Mouse (Mus musculus) hindbrain, postnatal 0 days (tissue): ENCODE measurements around the gene Clip2. TPM values are rescaled to one million over a fixed set of nuclear protein-coding genes. Genes with fewer than 3 reads are reported as not detected.

Source experiments
- ATAC-seq: fragments of 200-750 bp; cut with Nextera tagmentation; 2 replicates; pipeline ENCODE4 v1.8.0; 2017; ENCODE audit warnings: mild to moderate bottlenecking, moderate TSS enrichment, moderate library complexity
- DNase-seq: peaks from one replicate; pipeline ENCODE4 v3.0.0-alpha.2; 2015; ENCODE audit warnings: low spot score
- H3K27ac ChIP-seq: fragments of 300-500 bp; sonication (generic); 2 replicates; pipeline ENCODE4 v1.5.1; 2014; ENCODE audit warnings: mild to moderate bottlenecking
- H3K27me3 ChIP-seq: fragments of 300-500 bp; sonication (generic); 2 replicates; pipeline ENCODE4 v1.6.1; 2014; ENCODE audit warnings: low read length, mixed read lengths; ENCODE audit not compliant: insufficient read depth
- H3K36me3 ChIP-seq: fragments of 300-500 bp; sonication (generic); 2 replicates; pipeline ENCODE4 v1.6.1; 2014; ENCODE audit warnings: low read length, mixed read lengths; ENCODE audit not compliant: insufficient read depth
- H3K4me1 ChIP-seq: fragments of 300-500 bp; sonication (generic); 2 replicates; pipeline ENCODE4 v1.6.1; 2014; ENCODE audit warnings: antibody characterized with exemption, low read length, mixed read lengths; ENCODE audit not compliant: insufficient read depth
- H3K4me2 ChIP-seq: fragments of 300-500 bp; sonication (generic); 2 replicates; pipeline ENCODE4 v1.6.1; 2014; ENCODE audit warnings: low read depth, mild to moderate bottlenecking, low read length, moderate library complexity, mixed read lengths
- H3K4me3 ChIP-seq: fragments of 300-500 bp; sonication (generic); 2 replicates; pipeline ENCODE4 v1.5.1; 2014; ENCODE audit warnings: low read length
- H3K9ac ChIP-seq: fragments of 300-500 bp; sonication (generic); replicated peaks from 2 replicates; pipeline ENCODE4 v1.6.1; 2014; ENCODE audit warnings: mild to moderate bottlenecking, low read length, moderate library complexity, mixed read lengths
- H3K9me3 ChIP-seq: fragments of 300-500 bp; sonication (generic); 2 replicates; pipeline ENCODE4 v1.6.1; 2016; ENCODE audit warnings: low read length, mixed read lengths
- CTCF ChIP-seq: IDR thresholded peaks from 2 replicates; pipeline ENCODE4 v1.5.1; 2016; ENCODE audit warnings: antibody characterized with exemption, control low read depth, low read depth
- WGBS: fragments of 180-500 bp; shearing (Covaris S2); extraction: QIAGEN DNeasy Blood & Tissue Kit; methylation state at CpG from one replicate; pipeline ENCODE4 v1.1.7; 2014; 5-methylcytosine and 5-hydroxymethylcytosine counted together
- polyA plus RNA-seq: library from polyadenylated mRNA; unstranded; fragments of >200 nt; fragmentation: Nextera tagmentation; extraction: Ambion mirVana; gene quantifications from 2 replicates; pipeline ENCODE4 v1.2.1, GENCODE M21; 2015
- total RNA-seq: library from RNA; depleted of rRNA; stranded (reverse); fragments of >200 nt; gene quantifications from 2 replicates; pipeline ENCODE4 v1.2.3, GENCODE M21; 2014

Gene Clip2
- total and polyA plus RNA-seq, 2 experiments from 2014 or later, result 10.7 to 133 TPM

DNA sequence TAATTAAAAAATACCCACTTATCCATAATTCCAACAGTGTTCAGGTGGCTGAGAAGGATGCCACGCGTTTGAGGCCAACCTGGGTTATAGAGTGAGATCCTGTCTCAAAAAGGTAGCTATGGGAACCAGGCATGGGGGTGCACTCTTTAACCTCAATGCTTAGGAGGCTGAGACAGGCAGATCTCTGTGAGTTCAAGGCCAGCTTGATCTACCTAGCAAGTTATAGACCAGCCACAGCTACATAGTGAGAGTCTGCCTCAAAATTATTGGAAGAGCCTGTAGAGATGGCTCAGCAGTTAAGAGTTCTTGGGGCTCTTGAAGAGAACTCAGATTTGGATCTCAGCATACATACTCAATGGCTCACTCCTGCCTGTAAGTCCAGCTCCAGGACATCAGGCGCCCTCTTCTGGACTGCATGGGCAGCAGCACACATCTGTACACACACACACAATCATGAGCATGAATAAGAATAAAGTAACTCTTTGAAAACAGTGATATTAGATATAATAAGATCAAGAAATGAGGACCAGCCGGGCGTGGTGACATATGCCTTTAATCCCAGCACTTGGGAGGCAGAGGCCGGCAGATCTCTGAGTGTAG lies 77.1 kb downstream of the Clip2 start:
- TF ChIP-seq CTCF, result no peak
- no peak overlapping the region for H3K9ac ChIP-seq
- H3K9me3 ChIP-seq, result no peaks in the 10 kb centered on the region
- no peak overlapping the region for H3K4me3 ChIP-seq
- ATAC-seq (no peak), DNase-seq (no peak)
- no peaks in the 10 kb centered on the region for H3K36me3 ChIP-seq
- 91% methylated on average over 6 of the region's 6 CpGs for WGBS
- H3K27ac ChIP-seq, result no peak overlapping the region
- H3K27me3 ChIP-seq, result no peaks in the 10 kb centered on the region
- no peaks in the 10 kb centered on the region for H3K4me1 ChIP-seq
- H3K4me2 ChIP-seq, result no peak overlapping the region

DNA sequence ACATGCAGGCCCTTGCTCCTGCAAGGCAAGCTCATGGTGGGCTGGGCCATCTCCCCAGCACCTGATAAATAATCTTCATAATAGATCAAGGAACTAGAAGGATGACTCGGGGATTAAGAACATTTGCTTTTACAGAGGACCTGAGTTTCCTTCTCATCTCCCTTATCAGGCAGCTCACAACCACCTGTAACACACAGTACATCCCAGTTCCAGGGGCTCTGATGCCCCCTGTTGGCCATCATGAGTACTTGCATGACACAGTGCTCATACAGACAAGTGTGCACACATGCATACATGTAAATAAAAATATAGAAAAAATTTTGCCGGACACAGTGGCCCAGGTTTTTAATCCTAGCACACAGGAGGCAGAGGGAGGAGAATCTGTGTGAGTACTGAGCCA lies 78.3 kb downstream of the Clip2 start:
- WGBS, result 84% methylated on average over 2 of the region's 2 CpGs
- no peaks in the 10 kb centered on the region for H3K4me1 ChIP-seq
- H3K4me2 ChIP-seq, result no peak overlapping the region
- H3K36me3 ChIP-seq, result no peaks in the 10 kb centered on the region
- no peak overlapping the region for H3K27ac ChIP-seq
- H3K9ac ChIP-seq, result no peak overlapping the region
- DNase-seq, result peak; percentile 43
- H3K4me3 ChIP-seq, result no peak overlapping the region
- TF ChIP-seq CTCF, result peak; percentile 61
- H3K9me3 ChIP-seq, result no peaks in the 10 kb centered on the region
- no peaks in the 10 kb centered on the region for H3K27me3 ChIP-seq
- ATAC-seq, result no peak

DNA sequence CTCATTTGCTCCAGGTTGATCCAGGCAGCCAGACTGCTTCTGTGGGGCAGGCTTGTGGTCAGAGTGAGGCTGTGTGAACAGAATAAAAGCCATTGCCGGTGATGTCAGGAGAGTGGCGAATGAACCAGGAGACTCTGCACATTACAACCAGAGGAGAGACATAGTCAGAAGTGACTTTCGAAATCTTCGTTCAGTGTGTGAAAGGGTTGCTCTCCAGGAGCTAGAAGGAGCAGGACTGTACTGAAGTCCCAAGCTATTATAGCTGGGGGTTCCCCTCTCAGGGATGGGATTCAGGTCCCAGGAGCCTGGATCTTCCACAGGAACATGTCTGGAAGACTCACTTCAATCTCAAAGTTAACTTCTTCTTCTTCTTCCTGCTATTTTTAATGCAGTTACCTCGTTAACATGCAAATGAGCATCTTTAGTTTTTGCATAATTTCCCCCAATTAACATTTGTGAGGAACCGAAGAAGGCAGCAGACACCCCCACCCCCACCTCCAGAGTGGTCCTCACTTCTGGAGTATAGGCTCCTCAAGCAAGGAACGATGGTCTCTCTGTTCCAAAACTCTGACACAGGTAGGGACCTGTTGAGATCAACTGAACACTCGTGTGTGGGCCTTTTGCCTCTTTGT lies 81.6 kb downstream of the Clip2 start:
- TF ChIP-seq CTCF, result no peak
- WGBS, result 73% methylated on average over 8 of the region's 8 CpGs
- no peak overlapping the region for H3K4me3 ChIP-seq
- H3K27me3 ChIP-seq, result no peaks in the 10 kb centered on the region
- H3K9ac ChIP-seq, result no peak overlapping the region
- DNase-seq, result no peak
- H3K4me2 ChIP-seq, result no peak overlapping the region
- peaks cover 3% of the 10 kb centered on the region; the same call in 1 of the 2 replicates for H3K4me1 ChIP-seq
- H3K36me3 ChIP-seq, result no peaks in the 10 kb centered on the region
- H3K27ac ChIP-seq, result no peak overlapping the region
- H3K9me3 ChIP-seq, result no peaks in the 10 kb centered on the region
- no peak for ATAC-seq

DNA sequence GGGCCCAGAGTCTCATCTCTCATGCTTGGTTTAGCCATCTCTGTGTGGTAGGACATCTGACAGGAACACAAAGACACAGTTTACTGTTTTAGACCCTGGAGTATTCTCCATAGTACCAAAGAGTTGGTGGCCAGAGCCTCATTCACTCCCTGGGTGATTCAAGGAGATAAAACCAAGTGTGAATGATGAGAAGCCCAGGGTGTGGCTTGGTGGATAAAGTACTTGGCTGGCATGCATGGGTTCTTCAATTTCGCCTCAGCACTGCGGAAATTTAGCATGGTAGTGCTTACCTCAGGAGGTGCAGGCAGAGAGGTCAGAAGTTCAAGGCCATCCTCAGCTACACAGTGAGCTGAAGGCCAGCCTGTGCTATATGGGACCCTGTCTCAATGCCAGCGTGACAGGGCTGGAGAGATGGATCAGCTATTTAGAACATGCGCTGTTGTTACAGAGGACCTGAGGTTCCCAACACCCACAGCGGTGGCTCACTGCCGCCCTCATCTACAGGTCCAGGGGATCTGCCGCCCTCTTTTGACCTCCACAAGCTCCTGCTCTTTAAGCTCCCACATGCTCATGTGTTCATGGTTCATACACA lies 82.6 kb downstream of the Clip2 start:
- DNase-seq (no peak), ATAC-seq (no peak)
- Histone ChIP-seq H3K27me3 (no peaks in the 10 kb centered on the region), H3K4me2 (no peak overlapping the region), H3K36me3 (no peaks in the 10 kb centered on the region), H3K4me1 (peaks cover 3% of the 10 kb centered on the region; the same call in 1 of the 2 replicates), H3K4me3 (no peak overlapping the region), H3K9me3 (no peaks in the 10 kb centered on the region), H3K9ac (no peak overlapping the region), H3K27ac (no peak overlapping the region)
- 85% methylated on average over 7 of the region's 7 CpGs for WGBS
- no peak for TF ChIP-seq CTCF

DNA sequence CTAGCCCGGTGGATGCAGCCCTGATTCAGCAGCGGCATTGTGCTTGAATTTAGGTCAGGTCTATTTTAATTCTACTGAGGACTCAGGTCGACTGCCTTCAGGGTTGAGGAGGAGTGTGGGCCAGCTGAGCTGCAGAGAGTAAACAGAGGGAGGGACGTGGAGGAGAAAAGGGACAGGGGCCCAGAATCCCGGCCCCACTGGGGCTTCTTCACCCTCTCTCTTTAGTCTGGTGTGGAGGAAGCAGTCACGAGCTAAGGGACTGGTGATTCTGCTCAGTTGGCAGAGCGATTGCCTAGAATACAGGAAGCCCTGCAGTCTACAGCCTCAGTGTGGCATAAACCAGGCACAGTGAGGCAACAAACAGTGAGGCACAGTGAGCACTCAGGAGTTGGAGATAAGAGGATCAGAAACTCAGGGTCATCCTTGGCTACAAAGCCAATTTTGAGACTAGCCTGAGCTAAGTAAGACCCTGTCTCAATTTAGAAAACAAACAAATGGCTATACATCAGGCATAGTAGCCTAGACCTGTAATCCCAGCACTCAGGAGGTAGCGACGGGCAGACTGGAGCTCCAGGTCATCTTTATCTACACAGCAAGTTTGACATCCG lies 84.0 kb downstream of the Clip2 start:
- H3K9me3 ChIP-seq, result no peaks in the 10 kb centered on the region
- no peak overlapping the region for H3K4me2 ChIP-seq
- no peak overlapping the region for H3K4me3 ChIP-seq
- WGBS, result 63% methylated on average over 10 of the region's 10 CpGs
- peak overlapping the region; percentile 37; the same call in 1 of the 2 replicates for H3K27ac ChIP-seq
- peaks cover 3% of the 10 kb centered on the region; the same call in 1 of the 2 replicates for H3K4me1 ChIP-seq
- TF ChIP-seq CTCF, result no peak
- DNase-seq (no peak), ATAC-seq (no peak)
- no peaks in the 10 kb centered on the region for H3K27me3 ChIP-seq
- no peaks in the 10 kb centered on the region for H3K36me3 ChIP-seq
- no peak overlapping the region for H3K9ac ChIP-seq

DNA sequence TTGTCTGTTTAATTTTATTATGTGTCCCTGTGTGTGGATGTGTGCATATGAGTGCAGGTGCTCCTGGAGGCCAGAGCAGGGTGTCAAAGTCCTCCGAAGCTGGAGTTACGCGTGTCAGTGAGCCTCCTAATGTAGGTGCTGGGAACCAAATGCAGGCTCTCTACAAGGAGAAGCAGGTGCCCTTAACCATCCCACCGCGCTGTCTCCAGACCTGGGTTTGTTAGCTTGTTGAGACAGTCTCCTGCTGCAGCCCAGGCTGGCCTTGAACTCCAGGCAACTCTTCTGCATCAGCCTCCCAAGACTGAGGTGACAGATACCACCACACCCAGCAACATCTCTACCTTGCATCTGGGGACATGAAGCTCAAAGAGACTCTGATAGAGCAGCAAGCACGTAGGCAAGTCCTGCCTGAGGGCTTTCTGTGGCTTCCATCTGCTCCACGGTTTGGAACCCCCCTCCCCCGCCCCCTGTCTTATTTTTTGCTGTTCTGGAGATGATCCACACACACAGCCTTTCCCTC lies 85.1 kb downstream of the Clip2 start:
- Histone ChIP-seq H3K4me3 (no peak overlapping the region), H3K27ac (no peak overlapping the region; the same call in 1 of the 2 replicates), H3K36me3 (no peaks in the 10 kb centered on the region), H3K9ac (no peak overlapping the region), H3K4me2 (no peak overlapping the region), H3K4me1 (peaks cover 3% of the 10 kb centered on the region; the same call in 1 of the 2 replicates), H3K27me3 (no peaks in the 10 kb centered on the region), H3K9me3 (no peaks in the 10 kb centered on the region)
- WGBS, result 55% methylated on average over 8 of the region's 8 CpGs
- ATAC-seq (0 out of 2 replicates have a peak, but pooled peaks have one; percentile 29), DNase-seq (peak; percentile 22)
- no peak for TF ChIP-seq CTCF
